Mouse (Mus musculus): ENCODE results near the gene Wnt7b. TPM values are rescaled to one million over a fixed set of nuclear protein-coding genes. Genes with fewer than 3 reads are reported as not detected.

Gene Wnt7b
- total RNA-seq, 2 experiments from 2014 or later: 47.3 to 47.8 TPM

- peak in 1 of 2 experiments; percentile 51 for DNase-seq (ENCODE audit: low spot score in 2 of 2)
Measured at GRCm38 (mm10) chr15:85572619-85573254, 9.5 kb downstream of the Wnt7b start.

- no peak for DNase-seq (ENCODE audit: low spot score in 2 of 2)
Measured at GRCm38 (mm10) chr15:85569995-85570734, 12.1 kb downstream of the Wnt7b start.

DNA sequence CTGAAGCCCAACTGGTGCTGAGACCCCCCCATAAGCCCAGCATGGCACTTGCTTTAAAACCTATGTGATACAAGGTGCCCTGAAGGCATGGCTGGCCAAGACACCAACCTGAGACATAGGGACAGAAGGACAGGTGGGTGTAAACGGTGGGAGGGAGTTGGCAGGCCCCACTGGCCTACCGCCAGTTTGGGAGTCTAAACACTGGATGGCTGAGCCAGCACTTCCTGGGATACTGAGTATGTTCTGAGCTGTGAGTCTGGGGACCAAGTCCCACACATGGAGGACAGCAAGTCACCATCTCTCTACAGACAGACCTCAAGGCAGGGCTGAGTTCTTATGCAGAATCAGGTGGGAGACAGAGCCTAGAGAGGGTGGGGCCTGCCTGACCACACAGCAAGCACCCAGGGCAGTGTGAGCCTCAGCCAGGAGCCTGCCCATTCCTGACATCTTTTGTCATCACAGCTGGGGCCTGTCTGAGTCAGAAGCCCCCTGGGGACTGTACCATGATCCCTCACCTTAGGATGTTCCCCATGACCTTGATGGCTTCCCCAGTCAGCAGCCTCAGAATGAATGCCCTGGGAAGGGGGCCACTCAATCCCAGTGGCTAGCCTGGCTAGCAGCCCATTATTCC is 13.0 kb downstream of the Wnt7b start:
- DNase-seq (ENCODE audit: low spot score in 2 of 2): peak in 1 of 2 experiments; percentile 65

DNA sequence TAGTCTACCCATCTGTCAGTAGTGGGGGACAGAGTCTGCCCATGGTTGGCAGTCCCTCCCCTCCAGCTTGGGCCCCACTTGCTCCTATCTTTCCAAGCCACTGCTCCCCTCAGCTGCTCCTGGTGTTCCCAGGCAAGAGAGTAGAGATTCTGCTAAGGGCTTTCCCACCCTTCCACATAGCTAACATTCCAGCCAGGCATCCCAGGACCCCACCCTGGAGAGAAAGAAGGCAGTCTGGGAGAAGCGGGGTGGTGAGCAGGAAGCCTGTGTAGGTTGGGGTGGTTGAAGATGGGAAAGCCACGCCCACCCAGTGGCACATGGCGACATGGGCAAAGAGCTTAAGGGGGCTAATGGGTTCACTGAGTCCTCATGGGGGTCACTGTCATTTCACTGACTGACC is 13.9 kb downstream of the Wnt7b start:
- no peak for DNase-seq (ENCODE audit: low spot score in 2 of 2)

DNA sequence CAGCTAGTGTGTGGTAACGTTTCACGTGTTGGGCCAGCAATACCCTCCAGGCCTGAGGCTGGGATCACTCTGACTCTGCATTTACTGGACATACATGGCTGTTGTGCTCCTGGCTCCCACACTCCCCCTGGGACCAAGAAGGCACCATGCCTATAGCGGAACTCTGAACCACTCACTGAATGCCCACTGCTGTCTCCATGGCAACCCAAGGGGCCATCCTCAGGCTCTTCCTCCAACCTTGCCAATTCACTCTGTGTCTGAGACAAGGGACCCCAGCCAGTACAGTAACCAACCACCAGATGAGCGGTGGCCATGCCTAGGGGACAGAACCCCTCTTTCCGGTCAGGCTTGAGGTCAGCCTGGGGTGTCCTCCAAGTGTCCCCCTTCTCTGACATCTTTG is 17.3 kb downstream of the Wnt7b start:
- DNase-seq (ENCODE audit: low spot score in 2 of 2): no peak

DNA sequence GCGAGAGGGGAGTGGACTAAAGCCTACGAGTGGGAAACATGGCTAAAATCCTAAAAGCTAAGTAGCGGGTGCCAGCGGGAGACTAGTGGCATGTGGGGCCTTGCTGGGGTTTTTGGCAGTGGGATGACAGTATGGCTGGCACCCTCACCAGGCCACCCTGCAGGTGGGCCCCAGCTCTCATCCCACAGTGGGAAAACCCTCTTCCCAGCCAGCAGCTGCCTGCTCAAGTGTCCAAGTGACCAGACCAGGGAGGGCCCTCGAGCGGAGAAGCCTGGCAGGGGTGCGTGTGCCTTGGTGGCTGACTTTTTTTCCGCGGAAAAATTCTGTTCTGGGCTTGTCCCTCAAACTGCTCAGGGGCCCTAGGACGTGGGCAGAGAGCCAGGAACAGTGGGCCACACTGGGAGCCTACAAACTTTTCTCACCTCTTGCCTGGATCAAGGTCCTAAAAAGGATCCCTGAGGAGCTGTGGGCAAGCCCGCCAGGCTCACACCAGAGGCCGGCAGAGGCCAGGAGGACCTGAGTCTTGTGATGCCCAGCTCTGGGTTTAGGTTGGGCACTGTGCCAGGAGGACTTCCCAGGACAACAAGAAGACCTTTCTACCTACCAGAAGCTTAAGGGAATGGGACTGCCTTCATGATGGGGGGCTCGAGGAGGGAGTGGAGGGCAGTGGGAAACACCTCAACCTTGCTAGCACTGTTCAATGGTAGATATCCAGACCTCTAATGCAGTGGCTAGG is 18.1 kb downstream of the Wnt7b start:
- DNase-seq (ENCODE audit: low spot score in 2 of 2): no peak

GRCm38 (mm10) chr15:85561953-85562352 is 20.3 kb downstream of the Wnt7b start:
- no peak for DNase-seq (ENCODE audit: low spot score in 2 of 2)

DNA sequence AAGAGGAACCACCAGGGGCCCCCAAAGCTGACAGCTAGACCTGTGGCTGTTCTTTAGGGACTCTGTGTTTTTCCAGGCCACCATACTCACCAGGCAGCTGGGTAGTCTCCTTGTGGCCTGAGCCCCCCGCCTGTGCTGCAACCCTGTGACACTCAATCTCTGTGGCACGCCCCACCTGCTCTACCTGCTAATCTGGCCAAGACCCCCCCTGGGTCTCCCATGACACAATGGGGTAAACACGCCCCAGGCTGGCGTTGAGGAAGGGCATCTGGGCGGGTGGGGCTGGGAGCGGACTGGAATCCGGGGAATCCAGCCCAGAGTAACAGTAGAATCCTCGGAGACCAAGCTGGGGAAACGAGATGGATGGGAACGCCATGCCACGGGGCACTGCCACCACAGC is 21.4 kb downstream of the Wnt7b start:
- DNase-seq (ENCODE audit: low spot score in 2 of 2): no peak

DNA sequence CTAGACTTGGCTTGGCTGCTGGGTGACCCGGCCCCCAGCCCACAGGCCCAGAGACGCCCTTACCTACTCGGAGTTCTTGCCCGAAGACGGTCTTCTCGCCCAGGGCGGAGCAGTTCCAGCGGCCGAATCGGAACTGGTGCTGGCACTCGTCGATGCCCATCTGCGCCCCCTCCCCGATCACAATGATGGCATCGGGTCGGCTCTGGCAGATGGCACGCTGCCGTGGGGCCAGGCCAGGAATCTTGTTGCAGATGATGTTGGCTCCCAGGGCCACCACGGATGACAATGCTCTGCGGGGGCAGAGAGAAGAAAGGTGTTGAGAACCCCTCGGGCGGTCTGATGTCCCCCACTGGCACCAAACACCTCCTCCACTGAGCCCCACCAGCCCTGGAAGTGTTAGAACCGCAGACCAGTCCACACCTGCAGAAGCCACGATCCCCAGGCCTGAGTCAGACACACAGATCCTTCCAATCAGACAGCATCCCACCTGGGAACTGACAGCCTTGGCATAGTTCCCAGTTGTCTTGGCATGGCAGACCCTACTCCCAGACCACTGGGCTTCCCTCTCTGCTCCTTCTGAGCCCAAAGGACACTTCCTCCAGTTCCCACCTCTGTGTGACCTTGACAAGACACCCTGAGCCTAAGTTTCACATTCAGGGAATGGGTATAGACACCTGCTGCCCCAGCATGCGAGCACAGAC is 23.3 kb downstream of the Wnt7b start:
- peak in 1 of 2 experiments; percentile 52 for DNase-seq (ENCODE audit: low spot score in 2 of 2)

DNA sequence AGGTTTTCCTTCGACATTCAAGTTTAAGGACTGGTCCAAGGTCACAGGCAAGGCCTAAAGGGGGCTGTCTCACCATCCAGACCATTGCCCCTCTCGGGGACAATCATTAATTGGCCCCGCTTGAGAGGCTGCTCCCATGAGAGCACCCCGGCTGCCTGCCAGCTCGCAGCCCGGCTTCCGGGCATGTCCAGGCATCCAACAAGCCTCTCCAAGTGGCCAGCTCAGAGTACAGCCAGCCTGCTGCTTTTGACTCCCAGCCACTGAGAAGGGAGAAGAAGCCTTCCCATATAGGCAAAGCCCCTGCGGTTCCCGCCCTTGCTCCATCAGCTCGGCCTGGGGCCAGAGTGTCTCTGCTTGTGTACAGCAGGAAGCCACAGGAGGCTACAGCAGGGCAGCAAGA is 26.5 kb downstream of the Wnt7b start:
- DNase-seq (ENCODE audit: low spot score in 2 of 2): peak; percentile 47 to 63

GRCm38 (mm10) chr15:85553421-85553820 is 28.9 kb downstream of the Wnt7b start:
- no peak for DNase-seq (ENCODE audit: low spot score in 2 of 2)

- no peak for DNase-seq (ENCODE audit: low spot score in 2 of 2)
Measured at GRCm38 (mm10) chr15:85546500-85546899, 35.8 kb downstream of the Wnt7b start.

GRCm38 (mm10) chr15:85545369-85545768 is 36.9 kb downstream of the Wnt7b start:
- no peak for DNase-seq (ENCODE audit: low spot score in 2 of 2)

DNA sequence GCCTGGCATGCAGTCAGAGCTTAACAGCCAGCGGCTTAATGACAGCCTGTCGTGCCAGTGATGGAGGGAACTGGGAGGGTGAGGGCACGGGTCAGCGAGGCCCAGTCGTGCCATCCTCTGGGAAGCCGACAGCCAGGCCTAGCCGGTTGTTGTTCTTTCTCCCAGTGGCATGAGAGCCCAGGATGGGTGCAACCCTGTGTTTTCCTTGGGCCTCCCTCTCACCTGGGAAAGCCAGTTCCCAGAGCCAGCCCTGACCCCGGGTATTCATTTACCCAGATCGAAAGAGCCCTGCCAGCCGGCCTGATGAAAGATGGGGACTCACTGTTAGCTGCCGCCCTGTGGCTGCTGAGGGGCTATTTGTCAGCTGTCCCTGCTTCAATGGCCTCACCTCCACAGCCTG is 44.1 kb downstream of the Wnt7b start:
- DNase-seq (ENCODE audit: low spot score in 2 of 2): no peak

- DNase-seq (ENCODE audit: low spot score in 2 of 2): no peak
Measured at GRCm38 (mm10) chr15:85537151-85537550, 45.1 kb downstream of the Wnt7b start.

DNA sequence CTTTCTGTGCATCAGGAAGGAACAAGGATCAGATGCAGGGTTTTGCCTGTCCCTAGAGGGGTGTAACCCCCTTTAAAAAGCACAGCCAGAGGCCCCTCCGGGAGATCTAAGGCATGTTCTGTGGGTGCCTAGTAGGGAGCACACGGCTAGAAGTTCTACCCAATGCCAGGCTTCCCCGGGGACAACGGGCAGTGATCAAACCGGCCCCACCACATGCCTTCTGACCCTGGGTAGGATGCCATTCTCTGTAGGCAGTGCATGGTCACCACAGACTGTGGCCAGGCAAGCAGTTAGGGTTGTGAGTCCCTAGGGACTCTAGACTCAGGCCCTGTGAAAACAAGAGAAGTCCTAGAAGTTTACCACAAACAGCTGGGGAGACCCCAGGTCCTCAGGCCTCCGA is 47.6 kb downstream of the Wnt7b start:
- DNase-seq (ENCODE audit: low spot score in 2 of 2): no peak

GRCm38 (mm10) chr15:85534215-85534614 is 48.1 kb downstream of the Wnt7b start:
- no peak for DNase-seq (ENCODE audit: low spot score in 2 of 2)

DNA sequence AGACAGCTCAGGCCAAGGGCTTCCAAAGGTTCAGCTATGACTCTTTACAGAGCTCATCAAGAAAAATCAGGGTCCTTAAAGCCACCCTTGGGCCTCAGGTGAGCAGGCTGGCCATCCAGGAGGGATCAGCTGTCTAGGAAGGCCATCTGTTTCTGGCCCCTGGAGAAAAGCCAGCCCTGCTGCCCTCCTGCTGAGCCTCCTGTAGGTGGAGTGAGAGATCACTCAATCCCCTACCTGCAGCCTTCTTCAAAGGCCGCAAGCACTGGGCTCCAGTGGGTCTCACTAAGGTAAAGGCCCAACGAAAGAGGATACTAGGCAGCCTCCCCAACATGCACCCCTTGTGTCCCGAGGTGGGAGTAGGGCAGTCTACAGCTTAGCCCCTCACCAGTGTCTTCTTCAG is 50.2 kb downstream of the Wnt7b start:
- DNase-seq (ENCODE audit: low spot score in 2 of 2): no peak

GRCm38 (mm10) chr15:85529911-85530310 is 52.4 kb downstream of the Wnt7b start:
- DNase-seq (ENCODE audit: low spot score in 2 of 2): no peak

DNA sequence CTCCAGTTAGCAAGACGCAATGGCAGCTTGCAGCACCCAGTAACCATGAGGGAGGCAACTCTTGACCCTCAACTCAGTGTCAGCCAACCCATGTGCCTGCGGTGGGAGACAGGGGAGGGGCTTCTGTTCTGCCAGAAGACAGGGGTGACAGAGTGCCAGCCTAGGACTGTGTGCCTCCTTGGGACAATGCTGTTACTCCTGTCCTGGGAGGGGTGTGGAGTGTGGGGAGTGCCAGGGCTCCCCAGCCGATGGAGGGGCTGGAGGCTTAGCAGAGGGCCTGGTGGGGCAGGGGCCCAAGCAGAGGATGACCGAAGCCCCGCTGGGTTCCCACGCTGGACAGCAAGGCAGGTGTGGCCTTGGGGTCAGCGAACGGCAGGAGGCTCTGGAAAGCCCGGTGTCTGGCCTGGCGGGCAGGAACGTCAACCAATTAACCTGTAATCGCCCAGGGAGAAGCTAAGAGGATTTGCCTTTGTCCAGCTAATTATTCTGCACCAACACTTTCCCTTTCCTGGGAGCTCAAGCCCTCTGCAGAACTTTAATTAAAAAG is 57.8 kb downstream of the Wnt7b start:
- DNase-seq (ENCODE audit: low spot score in 2 of 2): no peak

All from layer of hippocampus, postnatal 10 days (tissue).